Mouse (Mus musculus) myocyte (in vitro differentiated cells): ENCODE measurements at regions not wholly inside any gene's neighbourhood (a gene's known extent, or its start where the extent isn't known, plus 50 kb on each side); places are given as distances from the start of the nearest gene placed in this dataset.

Source experiments
- E2F4 ChIP-seq: IDR thresholded peaks from one replicate; pipeline ENCODE4 v1.6.1; 2011; ENCODE audit warnings: mild to moderate bottlenecking, control low read depth, moderate library complexity; ENCODE audit not compliant: insufficient read depth
- MAX ChIP-seq: IDR thresholded peaks from one replicate; pipeline ENCODE4 v1.6.1; 2011; ENCODE audit warnings: low read depth, mild to moderate bottlenecking, control low read depth
- POLR2AphosphoS2 ChIP-seq: IDR thresholded peaks from one replicate; pipeline ENCODE4 v1.6.1; 2011; ENCODE audit warnings: low read depth, control low read depth; ENCODE audit not compliant: insufficient read length

DNA sequence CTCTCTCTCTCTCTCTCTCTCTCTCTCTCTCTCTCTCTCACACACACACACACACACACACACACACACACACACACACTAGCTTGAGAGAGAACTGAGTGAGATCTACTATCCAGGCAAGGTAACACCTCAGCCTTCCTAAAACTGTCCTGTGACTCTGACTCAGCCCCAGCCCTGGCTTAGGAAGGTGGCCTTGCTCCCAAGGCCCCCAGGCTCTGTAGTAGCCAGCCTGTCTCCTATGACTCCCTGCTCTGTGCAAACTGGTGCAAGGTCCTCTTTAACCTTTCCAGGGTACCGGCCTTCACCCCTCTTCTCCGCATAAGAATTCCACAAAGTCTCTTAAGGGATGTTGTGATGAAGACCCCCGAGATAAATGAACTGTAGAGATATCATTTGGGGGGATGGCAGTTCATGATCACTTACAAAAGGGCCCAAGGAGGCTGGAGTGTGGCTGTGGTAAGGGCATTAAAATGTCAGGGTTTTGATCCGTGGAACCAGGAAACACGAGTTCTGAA, 114.1 kb downstream of the Erv3 start:
- no peak for TF ChIP-seq POLR2AphosphoS2
- TF ChIP-seq MAX, result no peak
- TF ChIP-seq E2F4, result no peak
